Mouse (Mus musculus): ENCODE results near the gene Prdm2. TPM values are rescaled to one million over a fixed set of nuclear protein-coding genes. Genes with fewer than 3 reads are reported as not detected.

Gene Prdm2
- total and polyA plus RNA-seq, 3 experiments, result 4.3 to 13.5 TPM; not detected in 1

- Histone ChIP-seq H3K9me3 (replicated peaks; ENCODE audit: insufficient read depth, low read length) (no peaks in the 10 kb centered on the region), H3K79me2 (ENCODE audit: control insufficient read depth, insufficient read depth, low read length, poor library complexity) (no peaks in the 10 kb centered on the region), H3K9ac (ENCODE audit: control insufficient read depth, low read depth, low read length, poor library complexity, severe bottlenecking) (no peak overlapping the region), H3K36me3 (ENCODE audit: control insufficient read depth in 1 of 2, insufficient read depth in 2 of 2, low read length in 2 of 2) (peaks cover 0 to 6% of the 10 kb centered on the region in 2 experiments; a peak in 2 of 4 replicates), H3K4me1 (ENCODE audit: control insufficient read depth in 1 of 2, insufficient read depth in 2 of 2, low read length in 2 of 2) (no peaks in the 10 kb centered on the region), H3K27ac (ENCODE audit: control insufficient read depth, low read depth, low read length) (no peak overlapping the region), H3K27me3 (ENCODE audit: control insufficient read depth in 1 of 2, insufficient read depth in 2 of 2, low read length in 2 of 2) (no peaks in the 10 kb centered on the region), H3K4me3 (ENCODE audit: control insufficient read depth in 1 of 2, insufficient read depth in 1 of 2, low read depth in 2 of 2, low read length in 2 of 2) (no peak overlapping the region)
- TF ChIP-seq TAL1 (IDR thresholded peaks at IDR 0.05; ENCODE audit: low read length), result no peak
- no peak for DNase-seq (ENCODE audit: low read depth, low spot score)
These were observed 82.4 kb downstream of the Prdm2 start for GRCm38 (mm10) chr4:143130441-143130840.

DNA sequence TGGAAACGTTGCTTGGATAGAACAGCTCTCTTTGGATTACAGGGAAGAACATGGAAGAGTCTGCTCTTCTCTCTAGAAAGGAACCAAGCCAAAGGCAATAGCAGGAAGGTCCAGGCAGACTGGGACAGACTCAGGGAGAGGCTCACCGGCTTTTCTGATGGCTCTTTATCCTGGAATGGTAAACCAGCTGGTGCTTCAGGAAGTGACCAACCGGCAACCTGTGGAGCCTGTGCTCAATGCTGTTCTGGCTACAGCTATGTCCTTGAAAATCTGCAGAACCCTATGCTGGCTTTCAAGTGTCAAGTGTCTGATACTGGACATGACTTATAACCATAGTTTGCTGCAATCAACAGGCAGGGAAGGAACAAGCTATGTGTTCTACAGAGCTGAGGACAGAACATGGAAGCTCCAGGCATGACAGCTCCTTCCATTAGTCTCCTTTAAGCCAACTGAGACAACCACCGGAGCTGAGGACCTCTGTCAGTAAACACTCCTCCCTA, 83.5 kb downstream of the Prdm2 start:
- no peak for DNase-seq (ENCODE audit: low read depth, low spot score)
- Histone ChIP-seq H3K79me2 (ENCODE audit: control insufficient read depth, insufficient read depth, low read length, poor library complexity) (no peaks in the 10 kb centered on the region), H3K9me3 (replicated peaks; ENCODE audit: insufficient read depth, low read length) (no peaks in the 10 kb centered on the region), H3K27ac (ENCODE audit: control insufficient read depth, low read depth, low read length) (no peak overlapping the region), H3K9ac (ENCODE audit: control insufficient read depth, low read depth, low read length, poor library complexity, severe bottlenecking) (no peak overlapping the region), H3K36me3 (ENCODE audit: control insufficient read depth in 1 of 2, insufficient read depth in 2 of 2, low read length in 2 of 2) (peaks cover 0 to 4% of the 10 kb centered on the region in 2 experiments; a peak in 2 of 4 replicates), H3K4me1 (ENCODE audit: control insufficient read depth in 1 of 2, insufficient read depth in 2 of 2, low read length in 2 of 2) (no peaks in the 10 kb centered on the region), H3K4me3 (ENCODE audit: control insufficient read depth in 1 of 2, insufficient read depth in 1 of 2, low read depth in 2 of 2, low read length in 2 of 2) (no peak overlapping the region), H3K27me3 (ENCODE audit: control insufficient read depth in 1 of 2, insufficient read depth in 2 of 2, low read length in 2 of 2) (no peaks in the 10 kb centered on the region)
- TF ChIP-seq USF2 (IDR thresholded peaks at IDR 0.05; ENCODE audit: borderline replicate concordance in 1 of 2, insufficient read depth in 1 of 2, low read depth in 1 of 2, low read length in 2 of 2) (no peak), USF1 (IDR thresholded peaks at IDR 0.05; ENCODE audit: low read depth, low read length) (no peak), NRF1 (IDR thresholded peaks at IDR 0.05; ENCODE audit: insufficient read depth, low read depth, low read length, poor library complexity, severe bottlenecking) (no peak)

DNA sequence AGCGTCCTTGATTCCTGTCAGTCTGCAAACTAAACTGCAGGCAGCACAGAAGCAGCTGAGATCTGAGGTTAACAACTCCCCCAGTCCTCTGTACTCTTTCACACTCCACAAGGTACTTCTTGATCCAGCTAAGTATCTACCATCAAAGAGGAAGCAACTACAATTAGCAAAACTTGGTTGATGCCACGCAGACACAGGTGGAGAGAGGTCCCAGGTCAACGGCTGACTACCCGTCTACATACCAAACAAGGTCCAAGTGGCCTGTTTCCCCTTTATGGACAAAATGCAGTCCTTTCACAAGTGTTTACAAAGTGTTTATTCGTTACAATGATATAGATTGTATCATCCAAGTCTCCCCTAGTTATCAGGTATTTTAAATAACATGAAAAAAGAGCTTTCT, 85.6 kb downstream of the Prdm2 start:
- H3K36me3 ChIP-seq (ENCODE audit: control insufficient read depth in 1 of 2, insufficient read depth in 2 of 2, low read length in 2 of 2), result peaks cover 0 to 1% of the 10 kb centered on the region in 2 experiments; a peak in 1 of 4 replicates
- no peak for DNase-seq (ENCODE audit: low read depth, low spot score)
- no peak overlapping the region for H3K9ac ChIP-seq (ENCODE audit: control insufficient read depth, low read depth, low read length, poor library complexity, severe bottlenecking)
- no peaks in the 10 kb centered on the region for H3K9me3 ChIP-seq (replicated peaks; ENCODE audit: insufficient read depth, low read length)
- no peak overlapping the region for H3K27ac ChIP-seq (ENCODE audit: control insufficient read depth, low read depth, low read length)
- H3K79me2 ChIP-seq (ENCODE audit: control insufficient read depth, insufficient read depth, low read length, poor library complexity), result no peaks in the 10 kb centered on the region
- H3K4me3 ChIP-seq (ENCODE audit: control insufficient read depth in 1 of 2, insufficient read depth in 1 of 2, low read depth in 2 of 2, low read length in 2 of 2), result no peak overlapping the region
- H3K27me3 ChIP-seq (ENCODE audit: control insufficient read depth in 1 of 2, insufficient read depth in 2 of 2, low read length in 2 of 2), result no peaks in the 10 kb centered on the region
- TF ChIP-seq EP300 (IDR thresholded peaks at IDR 0.05; ENCODE audit: low read depth in 1 of 2, low read length in 2 of 2) (no peak), MAX (IDR thresholded peaks at IDR 0.05; ENCODE audit: low read length) (no peak), RAD21 (IDR thresholded peaks at IDR 0.05; ENCODE audit: low read depth, low read length) (no peak), POLR2A (IDR thresholded peaks at IDR 0.05; ENCODE audit: control insufficient read depth in 1 of 2, insufficient read depth in 1 of 2, low read depth in 1 of 2, low read length in 2 of 2, poor library complexity in 1 of 2) (no peak), SIN3A (IDR thresholded peaks at IDR 0.05; ENCODE audit: low read length) (no peak), ZC3H11A (IDR thresholded peaks at IDR 0.05; ENCODE audit: low read depth, low read length) (no peak), USF1 (IDR thresholded peaks at IDR 0.05; ENCODE audit: low read depth, low read length) (no peak), BHLHE40 (IDR thresholded peaks at IDR 0.05; ENCODE audit: borderline replicate concordance, low read depth, low read length) (no peak), TCF12 (IDR thresholded peaks at IDR 0.05; ENCODE audit: low read depth, low read length) (no peak), MAZ (IDR thresholded peaks at IDR 0.05; ENCODE audit: low read depth, low read length) (no peak), ZNF384 (IDR thresholded peaks at IDR 0.05; ENCODE audit: low read depth, low read length) (no peak), GABPA (IDR thresholded peaks at IDR 0.05; ENCODE audit: low read depth, low read length) (no peak), UBTF (IDR thresholded peaks at IDR 0.05; ENCODE audit: borderline replicate concordance, insufficient read depth, low read depth, low read length) (no peak)
- H3K4me1 ChIP-seq (ENCODE audit: control insufficient read depth in 1 of 2, insufficient read depth in 2 of 2, low read length in 2 of 2), result no peaks in the 10 kb centered on the region

Data from MEL (cell line).